Mouse (Mus musculus): ENCODE data around the gene Eda.

DNA sequence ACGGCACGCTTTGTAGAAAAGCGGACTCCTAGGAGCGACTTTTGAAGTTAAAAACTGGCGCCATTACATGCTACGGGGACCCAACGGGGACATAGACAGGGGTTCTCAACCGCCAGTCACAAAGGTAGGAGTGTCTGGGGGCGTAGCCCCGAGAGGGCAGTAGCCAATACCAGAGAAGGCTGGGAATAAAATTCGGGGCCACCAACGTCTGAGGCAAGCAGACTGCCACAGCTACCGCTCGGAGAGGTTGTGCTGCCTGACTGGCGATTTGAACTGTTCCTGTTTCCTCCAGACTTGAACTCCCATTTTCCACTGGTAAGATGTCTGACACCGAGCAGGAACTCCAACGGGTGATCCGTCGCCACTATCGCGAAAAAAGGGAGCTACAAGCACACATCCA is 453.3 kb downstream of the Eda start, which contains the start of gene Otud6a:
- TF ChIP-seq USF1 (IDR thresholded peaks at IDR 0.05; ENCODE audit: low read depth, low read length) (no peak), EP300 (IDR thresholded peaks at IDR 0.05; ENCODE audit: low read length) (no peak), ETS1 (conservative IDR thresholded peaks at IDR 0.05; ENCODE audit: low read depth, low read length) (no peak), CTCF (conservative IDR thresholded peaks at IDR 0.05 in 1 of 2, IDR thresholded peaks at IDR 0.05 in 1 of 2; ENCODE audit: low read depth in 2 of 2, low read length in 2 of 2) (no peak), POLR2A (IDR thresholded peaks at IDR 0.05; ENCODE audit: low read depth, low read length) (no peak), BHLHE40 (IDR thresholded peaks at IDR 0.05; ENCODE audit: low read depth, low read length) (no peak), IRF4 (IDR thresholded peaks at IDR 0.05; ENCODE audit: low read depth, low read length) (no peak), PAX5 (IDR thresholded peaks at IDR 0.05; ENCODE audit: low read length) (no peak), UBTF (IDR thresholded peaks at IDR 0.05; ENCODE audit: low read depth, low read length) (no peak), ZNF384 (IDR thresholded peaks at IDR 0.05; ENCODE audit: low read depth, low read length) (no peak), ZC3H11A (IDR thresholded peaks at IDR 0.05; ENCODE audit: low read depth, low read length) (no peak), USF2 (conservative IDR thresholded peaks at IDR 0.05; ENCODE audit: low read depth, low read length) (no peak), RCOR1 (conservative IDR thresholded peaks at IDR 0.05; ENCODE audit: low read depth, low read length) (no peak), E2F4 (IDR thresholded peaks at IDR 0.05; ENCODE audit: insufficient replicate concordance, low read depth, low read length) (no peak)

Measured in CH12.LX (cell line).